Mouse (Mus musculus): ENCODE data around the gene Hcrt. TPM values are rescaled to one million over a fixed set of nuclear protein-coding genes. Genes with fewer than 3 reads are reported as not detected.

The Hcrt gene
- polyA plus RNA-seq, 1 experiment from 2014 or later: not detected

- no peaks in the 10 kb centered on the region for H3K27me3 ChIP-seq
These were observed 32.8 kb downstream of the Hcrt start for GRCm38 (mm10) chr11:100729976-100730375.

GRCm38 (mm10) chr11:100728601-100729000 is 34.1 kb downstream of the Hcrt start:
- Histone ChIP-seq H3K9ac (replicated peaks) (no peak overlapping the region), H3K4me2 (replicated peaks) (no peak overlapping the region), H3K4me3 (no peak overlapping the region), H3K4me1 (no peaks in the 10 kb centered on the region), H3K9me3 (no peaks in the 10 kb centered on the region), H3K27me3 (no peaks in the 10 kb centered on the region), H3K36me3 (peaks cover 28% of the 10 kb centered on the region), H3K27ac (replicated peaks) (no peak overlapping the region)
- 88% methylated on average over 6 of the region's 6 CpGs for WGBS
- no peak for ATAC-seq (ENCODE audit: low FRiP score, low read depth)

More at GRCm38 (mm10) chr11:100729976-100730375, 32.8 kb downstream of the Hcrt start:
- Histone ChIP-seq H3K27ac (replicated peaks) (no peak overlapping the region), H3K9ac (replicated peaks) (no peak overlapping the region), H3K36me3 (peaks cover 28% of the 10 kb centered on the region), H3K4me2 (replicated peaks) (no peak overlapping the region), H3K9me3 (no peaks in the 10 kb centered on the region), H3K4me3 (no peak overlapping the region), H3K4me1 (no peaks in the 10 kb centered on the region)
- no peak for ATAC-seq (ENCODE audit: low FRiP score, low read depth)
- 93% methylated on average over 4 of the region's 4 CpGs for WGBS

GRCm38 (mm10) chr11:100727201-100727600 is 35.5 kb downstream of the Hcrt start:
- H3K36me3 ChIP-seq: peaks cover 15% of the 10 kb centered on the region
- H3K4me2 ChIP-seq (replicated peaks): no peak overlapping the region
- H3K9ac ChIP-seq (replicated peaks): no peak overlapping the region
- peaks cover 4% of the 10 kb centered on the region for H3K4me1 ChIP-seq
- no peak overlapping the region for H3K4me3 ChIP-seq
- no peak overlapping the region for H3K27ac ChIP-seq (replicated peaks)
- ATAC-seq (ENCODE audit: low FRiP score, low read depth): no peak
- 98% methylated on average over 3 of the region's 3 CpGs for WGBS
- no peaks in the 10 kb centered on the region for H3K9me3 ChIP-seq
- H3K27me3 ChIP-seq: no peaks in the 10 kb centered on the region

GRCm38 (mm10) chr11:100724919-100725512 is 37.7 kb downstream of the Hcrt start:
- peaks cover 14% of the 10 kb centered on the region for H3K36me3 ChIP-seq
- H3K27me3 ChIP-seq: no peaks in the 10 kb centered on the region
- ATAC-seq (ENCODE audit: low FRiP score, low read depth): no peak
- H3K9ac ChIP-seq (replicated peaks): no peak overlapping the region
- H3K4me2 ChIP-seq (replicated peaks): no peak overlapping the region
- no peak overlapping the region for H3K4me3 ChIP-seq
- 55% methylated on average over 5 of the region's 5 CpGs for WGBS
- peaks cover 17% of the 10 kb centered on the region for H3K4me1 ChIP-seq
- H3K9me3 ChIP-seq: no peaks in the 10 kb centered on the region
- H3K27ac ChIP-seq (replicated peaks): no peak overlapping the region; the same call in 1 of the 2 replicates

- no peak overlapping the region for H3K9ac ChIP-seq (replicated peaks)
- no peaks in the 10 kb centered on the region for H3K9me3 ChIP-seq
- H3K27ac ChIP-seq (replicated peaks): no peak overlapping the region
- H3K4me1 ChIP-seq: peaks cover 17% of the 10 kb centered on the region
- no peak for ATAC-seq (ENCODE audit: low FRiP score, low read depth)
- 68% methylated on average over 2 of the region's 2 CpGs for WGBS
- peaks cover 23% of the 10 kb centered on the region for H3K36me3 ChIP-seq
- no peak overlapping the region for H3K4me3 ChIP-seq
- H3K4me2 ChIP-seq (replicated peaks): no peak overlapping the region
- H3K27me3 ChIP-seq: no peaks in the 10 kb centered on the region
These were observed 40.2 kb downstream of the Hcrt start for GRCm38 (mm10) chr11:100722493-100723028.

- peaks cover 28% of the 10 kb centered on the region for H3K36me3 ChIP-seq
- H3K9ac ChIP-seq (replicated peaks): no peak overlapping the region
- no peak overlapping the region for H3K4me2 ChIP-seq (replicated peaks)
- H3K27ac ChIP-seq (replicated peaks): no peak overlapping the region; the same call in 1 of the 2 replicates
- no peak for ATAC-seq (ENCODE audit: low FRiP score, low read depth)
- H3K9me3 ChIP-seq: no peaks in the 10 kb centered on the region
- H3K4me1 ChIP-seq: peaks cover 17% of the 10 kb centered on the region
- H3K27me3 ChIP-seq: no peaks in the 10 kb centered on the region
- no peak overlapping the region for H3K4me3 ChIP-seq
- WGBS: 75% methylated on average over 8 of the region's 8 CpGs
These were observed 40.8 kb downstream of the Hcrt start for GRCm38 (mm10) chr11:100721776-100722492.

GRCm38 (mm10) chr11:100721254-100721653 is 41.5 kb downstream of the Hcrt start:
- H3K4me3 ChIP-seq: no peak overlapping the region
- H3K27me3 ChIP-seq: no peaks in the 10 kb centered on the region
- 66% methylated on average over 4 of the region's 4 CpGs for WGBS
- H3K4me1 ChIP-seq: peaks cover 17% of the 10 kb centered on the region
- no peak overlapping the region for H3K4me2 ChIP-seq (replicated peaks)
- ATAC-seq (ENCODE audit: low FRiP score, low read depth): no peak
- peaks cover 35% of the 10 kb centered on the region for H3K36me3 ChIP-seq
- no peaks in the 10 kb centered on the region for H3K9me3 ChIP-seq
- H3K9ac ChIP-seq (replicated peaks): no peak overlapping the region
- H3K27ac ChIP-seq (replicated peaks): no peak overlapping the region

- Histone ChIP-seq H3K4me3 (no peak overlapping the region), H3K27me3 (no peaks in the 10 kb centered on the region), H3K9me3 (no peaks in the 10 kb centered on the region), H3K36me3 (peaks cover 44% of the 10 kb centered on the region), H3K4me1 (peaks cover 17% of the 10 kb centered on the region), H3K9ac (replicated peaks) (no peak overlapping the region), H3K27ac (replicated peaks) (no peak overlapping the region), H3K4me2 (replicated peaks) (no peak overlapping the region)
- no peak for ATAC-seq (ENCODE audit: low FRiP score, low read depth)
- WGBS: 87% methylated on average over 5 of the region's 5 CpGs
These were observed 42.4 kb downstream of the Hcrt start for GRCm38 (mm10) chr11:100720345-100720744.

- H3K27ac ChIP-seq (replicated peaks): no peak overlapping the region
- peaks cover 19% of the 10 kb centered on the region for H3K4me1 ChIP-seq
- H3K27me3 ChIP-seq: no peaks in the 10 kb centered on the region
- H3K9me3 ChIP-seq: no peaks in the 10 kb centered on the region
- no peak for ATAC-seq (ENCODE audit: low FRiP score, low read depth)
- no peak overlapping the region for H3K4me3 ChIP-seq
- 84% methylated on average over 11 of the region's 11 CpGs for WGBS
- no peak overlapping the region for H3K4me2 ChIP-seq (replicated peaks)
- H3K9ac ChIP-seq (replicated peaks): no peak overlapping the region
- peaks cover 44% of the 10 kb centered on the region for H3K36me3 ChIP-seq
These were observed 42.8 kb downstream of the Hcrt start for GRCm38 (mm10) chr11:100719893-100720292.

- WGBS: 81% methylated on average over 3 of the region's 3 CpGs
- no peak overlapping the region for H3K9ac ChIP-seq (replicated peaks)
These were observed 43.4 kb downstream of the Hcrt start for GRCm38 (mm10) chr11:100719312-100719711.

GRCm38 (mm10) chr11:100718866-100719265 is 43.9 kb downstream of the Hcrt start:
- Histone ChIP-seq H3K4me1 (peaks cover 29% of the 10 kb centered on the region), H3K36me3 (peaks cover 44% of the 10 kb centered on the region), H3K9ac (replicated peaks) (no peak overlapping the region), H3K4me3 (no peak overlapping the region), H3K27ac (replicated peaks) (no peak overlapping the region), H3K4me2 (replicated peaks) (no peak overlapping the region), H3K9me3 (no peaks in the 10 kb centered on the region), H3K27me3 (0 out of 2 replicates have a peak, but pooled peaks cover 3% of the 10 kb centered on the region)
- no peak for ATAC-seq (ENCODE audit: low FRiP score, low read depth)
- 84% methylated on average over 4 of the region's 4 CpGs for WGBS

More at GRCm38 (mm10) chr11:100719312-100719711, 43.4 kb downstream of the Hcrt start:
- Histone ChIP-seq H3K27me3 (0 out of 2 replicates have a peak, but pooled peaks cover 1% of the 10 kb centered on the region), H3K4me3 (no peak overlapping the region), H3K27ac (replicated peaks) (no peak overlapping the region), H3K9me3 (no peaks in the 10 kb centered on the region), H3K4me2 (replicated peaks) (no peak overlapping the region), H3K36me3 (peaks cover 44% of the 10 kb centered on the region), H3K4me1 (peaks cover 24% of the 10 kb centered on the region)
- ATAC-seq (ENCODE audit: low FRiP score, low read depth): no peak

GRCm38 (mm10) chr11:100718462-100718861 is 44.3 kb downstream of the Hcrt start:
- Histone ChIP-seq H3K4me2 (replicated peaks) (no peak overlapping the region), H3K36me3 (peaks cover 44% of the 10 kb centered on the region), H3K4me1 (peaks cover 33% of the 10 kb centered on the region), H3K9me3 (no peaks in the 10 kb centered on the region), H3K9ac (replicated peaks) (no peak overlapping the region), H3K4me3 (no peak overlapping the region), H3K27me3 (0 out of 2 replicates have a peak, but pooled peaks cover 3% of the 10 kb centered on the region), H3K27ac (replicated peaks) (no peak overlapping the region)
- ATAC-seq (ENCODE audit: low FRiP score, low read depth): no peak
- WGBS: 96% methylated on average over 7 of the region's 7 CpGs
